Mouse (Mus musculus): ENCODE data around the gene Bbs9. TPM values are rescaled to one million over a fixed set of nuclear protein-coding genes. Genes with fewer than 3 reads are reported as not detected.
"Not testable (repeated sequence)": the region's sequence is repeated elsewhere in the genome, so short reads cannot be mapped to it uniquely, and the experiment has no call there.

Bbs9 gene
- polyA plus RNA-seq, 1 experiment from 2014 or later: 15.5 TPM

GRCm38 (mm10) chr9:22837702-22838210 is 362.2 kb downstream of the Bbs9 start:
- H3K27ac ChIP-seq: no peak overlapping the region
- 77% methylated on average over 4 of the region's 4 CpGs for WGBS (ENCODE audit: missing documents)
- no peaks in the 10 kb centered on the region for H3K79me2 ChIP-seq (ENCODE audit: inconsistent target)
- H3K4me3 ChIP-seq (ENCODE audit: inconsistent target): no peak overlapping the region
- no peaks in the 10 kb centered on the region for H3K36me3 ChIP-seq (ENCODE audit: inconsistent target)

- WGBS (ENCODE audit: missing documents): 100% methylated on average over 2 of the region's 2 CpGs
- H3K79me2 ChIP-seq (ENCODE audit: inconsistent target): no peaks in the 10 kb centered on the region
Measured at GRCm38 (mm10) chr9:22846048-22846447, 370.5 kb downstream of the Bbs9 start.

GRCm38 (mm10) chr9:22846783-22847182 is 371.3 kb downstream of the Bbs9 start:
- no peak overlapping the region for H3K4me3 ChIP-seq (ENCODE audit: inconsistent target)
- H3K36me3 ChIP-seq (ENCODE audit: inconsistent target): no peaks in the 10 kb centered on the region
- WGBS (ENCODE audit: missing documents): 73% methylated on average over 1 of the region's 1 CpGs
- no peak overlapping the region for H3K27ac ChIP-seq
- H3K79me2 ChIP-seq (ENCODE audit: inconsistent target): no peaks in the 10 kb centered on the region

More at GRCm38 (mm10) chr9:22846048-22846447, 370.5 kb downstream of the Bbs9 start:
- no peak overlapping the region for H3K4me3 ChIP-seq (ENCODE audit: inconsistent target)
- H3K36me3 ChIP-seq (ENCODE audit: inconsistent target): no peaks in the 10 kb centered on the region
- no peak overlapping the region for H3K27ac ChIP-seq

- WGBS (ENCODE audit: missing documents): 94% methylated on average over 3 of the region's 3 CpGs
- Histone ChIP-seq H3K79me2 (ENCODE audit: inconsistent target) (no peaks in the 10 kb centered on the region), H3K27ac (no peak overlapping the region), H3K4me3 (ENCODE audit: inconsistent target) (no peak overlapping the region), H3K36me3 (ENCODE audit: inconsistent target) (no peaks in the 10 kb centered on the region)
Measured at GRCm38 (mm10) chr9:22848800-22849199, 373.3 kb downstream of the Bbs9 start.

- Histone ChIP-seq H3K79me2 (ENCODE audit: inconsistent target) (no peaks in the 10 kb centered on the region), H3K27ac (no peak overlapping the region), H3K4me3 (ENCODE audit: inconsistent target) (no peak overlapping the region), H3K36me3 (ENCODE audit: inconsistent target) (no peaks in the 10 kb centered on the region)
- 82% methylated on average over 4 of the region's 4 CpGs for WGBS (ENCODE audit: missing documents)
Measured at GRCm38 (mm10) chr9:22849212-22849611, 373.7 kb downstream of the Bbs9 start.

- H3K27ac ChIP-seq; H3K4me3 ChIP-seq (ENCODE audit: inconsistent target); H3K79me2 ChIP-seq (ENCODE audit: inconsistent target); H3K36me3 ChIP-seq (ENCODE audit: inconsistent target): not testable (repeated sequence)
- WGBS (ENCODE audit: missing documents): 86% methylated on average over 4 of the region's 6 CpGs
Measured at GRCm38 (mm10) chr9:22869147-22869546, 393.6 kb downstream of the Bbs9 start.

GRCm38 (mm10) chr9:22870661-22871060 is 395.1 kb downstream of the Bbs9 start:
- H3K79me2 ChIP-seq (ENCODE audit: inconsistent target): no peaks in the 10 kb centered on the region
- H3K4me3 ChIP-seq (ENCODE audit: inconsistent target): no peak overlapping the region
- no peak overlapping the region for H3K27ac ChIP-seq
- no peaks in the 10 kb centered on the region for H3K36me3 ChIP-seq (ENCODE audit: inconsistent target)
- 98% methylated on average over 3 of the region's 3 CpGs for WGBS (ENCODE audit: missing documents)

- Histone ChIP-seq H3K4me3 (ENCODE audit: inconsistent target) (no peak overlapping the region), H3K36me3 (ENCODE audit: inconsistent target) (no peaks in the 10 kb centered on the region), H3K27ac (no peak overlapping the region), H3K79me2 (ENCODE audit: inconsistent target) (no peaks in the 10 kb centered on the region)
- WGBS (ENCODE audit: missing documents): 82% methylated on average over 1 of the region's 1 CpGs
Measured at GRCm38 (mm10) chr9:22875231-22875630, 399.7 kb downstream of the Bbs9 start.

GRCm38 (mm10) chr9:22879266-22879665 is 403.8 kb downstream of the Bbs9 start:
- no peaks in the 10 kb centered on the region for H3K79me2 ChIP-seq (ENCODE audit: inconsistent target)
- WGBS (ENCODE audit: missing documents): 94% methylated on average over 3 of the region's 3 CpGs
- H3K4me3 ChIP-seq (ENCODE audit: inconsistent target): no peak overlapping the region
- no peaks in the 10 kb centered on the region for H3K36me3 ChIP-seq (ENCODE audit: inconsistent target)
- no peak overlapping the region for H3K27ac ChIP-seq

GRCm38 (mm10) chr9:22886351-22886750 is 410.8 kb downstream of the Bbs9 start:
- H3K27ac ChIP-seq: no peak overlapping the region
- 92% methylated on average over 4 of the region's 4 CpGs for WGBS (ENCODE audit: missing documents)
- no peaks in the 10 kb centered on the region for H3K36me3 ChIP-seq (ENCODE audit: inconsistent target)
- no peak overlapping the region for H3K4me3 ChIP-seq (ENCODE audit: inconsistent target)
- no peaks in the 10 kb centered on the region for H3K79me2 ChIP-seq (ENCODE audit: inconsistent target)

- 88% methylated on average over 3 of the region's 3 CpGs for WGBS (ENCODE audit: missing documents)
- H3K4me3 ChIP-seq (ENCODE audit: inconsistent target): no peak overlapping the region
- H3K36me3 ChIP-seq (ENCODE audit: inconsistent target): no peaks in the 10 kb centered on the region
- no peak overlapping the region for H3K27ac ChIP-seq
- no peaks in the 10 kb centered on the region for H3K79me2 ChIP-seq (ENCODE audit: inconsistent target)
Measured at GRCm38 (mm10) chr9:22905434-22905833, 429.9 kb downstream of the Bbs9 start.

GRCm38 (mm10) chr9:22916808-22917207 is 441.3 kb downstream of the Bbs9 start:
- Histone ChIP-seq H3K27ac (no peak overlapping the region), H3K4me3 (ENCODE audit: inconsistent target) (no peak overlapping the region), H3K79me2 (ENCODE audit: inconsistent target) (no peaks in the 10 kb centered on the region), H3K36me3 (ENCODE audit: inconsistent target) (no peaks in the 10 kb centered on the region)

GRCm38 (mm10) chr9:22935645-22936044 is 460.1 kb downstream of the Bbs9 start:
- Histone ChIP-seq H3K79me2 (ENCODE audit: inconsistent target) (no peaks in the 10 kb centered on the region), H3K36me3 (ENCODE audit: inconsistent target) (no peaks in the 10 kb centered on the region), H3K4me3 (ENCODE audit: inconsistent target) (no peak overlapping the region), H3K27ac (no peak overlapping the region)

All from macrophage (primary cell).